Mouse (Mus musculus) 3T3-L1 (cell line): Measurements from ENCODE around the gene Lrrc29.
A peak's percentile ranks its signal among the peaks of the same experiment; 100 is the strongest.

ENCODE experiments used
- DNase-seq: peaks from one replicate; pipeline ENCODE4 v3.0.0-alpha.2; 2015; ENCODE audit warnings: low read depth, low spot score

Gene Lrrc29

GRCm38 (mm10) chr8:105345061-105345975 is 19.2 kb upstream of the Lrrc29 start:
- peak; percentile 94 for DNase-seq

- DNase-seq, result no peak
Measured at GRCm38 (mm10) chr8:105343791-105344574, 17.9 kb upstream of the Lrrc29 start.

- no peak for DNase-seq
Measured at GRCm38 (mm10) chr8:105342768-105343167, 16.7 kb upstream of the Lrrc29 start.

GRCm38 (mm10) chr8:105341399-105341798 is 15.3 kb upstream of the Lrrc29 start:
- no peak for DNase-seq

GRCm38 (mm10) chr8:105339886-105340635 is 14.0 kb upstream of the Lrrc29 start:
- DNase-seq, result peak; percentile 49

- no peak for DNase-seq
Measured at GRCm38 (mm10) chr8:105338992-105339391, 12.9 kb upstream of the Lrrc29 start.

- no peak for DNase-seq
Measured at GRCm38 (mm10) chr8:105336373-105337130, 10.5 kb upstream of the Lrrc29 start.

GRCm38 (mm10) chr8:105332523-105332922 is 6.4 kb upstream of the Lrrc29 start:
- DNase-seq, result no peak

GRCm38 (mm10) chr8:105331931-105332330 is 5.9 kb upstream of the Lrrc29 start:
- no peak for DNase-seq

- no peak for DNase-seq
Measured at GRCm38 (mm10) chr8:105331469-105331868, 5.4 kb upstream of the Lrrc29 start.

GRCm38 (mm10) chr8:105330325-105330724 is 4.2 kb upstream of the Lrrc29 start:
- no peak for DNase-seq

- peak; percentile 17 for DNase-seq
Measured at GRCm38 (mm10) chr8:105326968-105327367, 890 bp upstream of the Lrrc29 start.

GRCm38 (mm10) chr8:105325641-105326093 is 411 bp downstream of the Lrrc29 start:
- DNase-seq, result no peak

- no peak for DNase-seq
Measured at GRCm38 (mm10) chr8:105323183-105323582, 2.9 kb downstream of the Lrrc29 start.

GRCm38 (mm10) chr8:105318662-105319190 is 7.4 kb downstream of the Lrrc29 start:
- DNase-seq, result no peak

- DNase-seq, result no peak
Measured at GRCm38 (mm10) chr8:105317941-105318340, 8.1 kb downstream of the Lrrc29 start.

GRCm38 (mm10) chr8:105315073-105315769 is 10.9 kb downstream of the Lrrc29 start:
- no peak for DNase-seq

- DNase-seq, result no peak
Measured at GRCm38 (mm10) chr8:105313622-105314402, 12.3 kb downstream of the Lrrc29 start.

- DNase-seq, result no peak
Measured at GRCm38 (mm10) chr8:105312891-105313481, 13.1 kb downstream of the Lrrc29 start.
